Mouse (Mus musculus): Measurements from ENCODE around the gene Bmp7.

DNA sequence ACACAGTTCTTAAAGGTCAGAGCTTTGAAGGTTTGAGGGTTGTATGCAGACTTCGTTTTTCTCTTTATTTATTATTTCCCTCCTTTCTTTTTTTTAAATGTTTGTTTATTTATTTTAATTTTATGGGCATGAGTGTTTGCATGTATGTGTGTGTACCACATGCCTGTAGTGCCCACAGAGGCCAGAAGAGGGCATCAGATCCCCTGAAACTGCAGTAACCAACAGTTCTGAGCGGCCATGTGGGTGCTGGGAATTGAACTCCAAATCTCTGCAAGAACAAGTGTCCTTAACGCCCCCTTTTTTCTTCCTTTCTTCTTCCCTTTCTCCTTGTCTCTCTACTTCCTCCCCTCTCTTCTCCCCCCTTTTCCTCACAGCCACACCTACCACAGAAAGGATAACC, 20.2 kb upstream of the Bmp7 start:
- TF ChIP-seq CTCF (IDR thresholded peaks at IDR 0.05; ENCODE audit: borderline replicate concordance, control insufficient read depth, extremely low read depth, insufficient read depth, low read length, poor library complexity) (no peak), POLR2A (IDR thresholded peaks at IDR 0.05; ENCODE audit: control insufficient read depth, extremely low read depth, insufficient read depth, low read length, poor library complexity) (no peak)
